Comparison of ENCODE assay signal across 22 mouse cellular contexts in genomic region chr7:114492540-114492939, GRCm38 (mm10).
DNase-seq lines count a peak whose midpoint lies in the region; ATAC-seq and TF ChIP-seq lines count a peak whose summit lies in the region.
"Had no signal": no experiment of that assay in that cellular context is flagged by ENCODE, and none has a peak within 500 bp of the region (broad histone marks: within the 10 kb centered on the region; RNA-seq: fewer than 3 reads in every experiment).

No protein-coding gene starts in this region.

- no peak for TF ChIP-seq EP300 in CH12.LX (IDR thresholded peaks at IDR 0.05; ENCODE audit: low read length)
- TF ChIP-seq EP300 in MEL (IDR thresholded peaks at IDR 0.05; ENCODE audit: low read depth in 1 of 2, low read length in 2 of 2) = no peak

- no peak overlapping the region for H3K9ac ChIP-seq in CH12.LX (ENCODE audit: insufficient read depth, low read depth)
- no peak overlapping the region for H3K9ac ChIP-seq in ES-E14 (ENCODE audit: insufficient read depth, low read depth, low read length, poor library complexity, severe bottlenecking)
- H3K9ac ChIP-seq in MEL (ENCODE audit: control insufficient read depth, low read depth, low read length, poor library complexity, severe bottlenecking) = no peak overlapping the region
- no peak overlapping the region for H3K9ac ChIP-seq in midbrain, embryonic 11.5 days (ENCODE audit: low read length)
- no peak overlapping the region for H3K9ac ChIP-seq in kidney, embryonic 15.5 days

- no peak overlapping the region for H3K4me2 ChIP-seq in CH12.LX (ENCODE audit: insufficient read depth, low read depth, poor library complexity, severe bottlenecking)
- no peak overlapping the region for H3K4me2 ChIP-seq in midbrain, embryonic 11.5 days
- no peak overlapping the region for H3K4me2 ChIP-seq in kidney, embryonic 15.5 days

- no peak for TF ChIP-seq CTCF in CH12.LX (conservative IDR thresholded peaks at IDR 0.05 in 1 of 2, IDR thresholded peaks at IDR 0.05 in 1 of 2; ENCODE audit: low read depth in 2 of 2, low read length in 2 of 2)
- no peak for TF ChIP-seq CTCF in MEL (IDR thresholded peaks at IDR 0.05 in 2 of 3, conservative IDR thresholded peaks at IDR 0.05 in 1 of 3; ENCODE audit: control insufficient read depth in 1 of 3, insufficient read depth in 1 of 3, low read depth in 2 of 3, low read length in 3 of 3, poor library complexity in 1 of 3, severe bottlenecking in 1 of 3)

- H3K9me3 ChIP-seq in CH12.LX (replicated peaks; ENCODE audit: low read length) (no peaks in the 10 kb centered on the region), ES-E14 (ENCODE audit: control insufficient read depth, insufficient read depth, low read depth, low read length) (no peaks in the 10 kb centered on the region), MEL (replicated peaks; ENCODE audit: insufficient read depth, low read length) (no peaks in the 10 kb centered on the region)
- no peaks in the 10 kb centered on the region for H3K9me3 ChIP-seq in midbrain, embryonic 11.5 days (ENCODE audit: control insufficient read depth, low read length)
- no peaks in the 10 kb centered on the region for H3K9me3 ChIP-seq in kidney, embryonic 15.5 days (replicated peaks)
- H3K9me3 ChIP-seq: G1E had no signal

- no peak overlapping the region for H3K27ac ChIP-seq in CH12.LX (ENCODE audit: insufficient read depth, low read depth)
- no peak overlapping the region for H3K27ac ChIP-seq in ES-E14 (ENCODE audit: insufficient read depth, low read depth, low read length, poor library complexity, severe bottlenecking)
- H3K27ac ChIP-seq in MEL (ENCODE audit: control insufficient read depth, low read depth, low read length) = no peak overlapping the region
- H3K27ac ChIP-seq in midbrain, embryonic 11.5 days (ENCODE audit: low read depth, low read length) = no peak overlapping the region
- H3K27ac ChIP-seq in kidney, embryonic 15.5 days = no peak overlapping the region

- H3K79me2 ChIP-seq in CH12.LX (replicated peaks; ENCODE audit: control insufficient read depth, extremely low read depth, insufficient read depth, poor library complexity, severe bottlenecking) (peaks cover 13% of the 10 kb centered on the region), MEL (ENCODE audit: control insufficient read depth, insufficient read depth, low read length, poor library complexity) (no peaks in the 10 kb centered on the region)

- DNase-seq in CH12.LX (ENCODE audit: extremely low read depth) (no peak), ES-E14 (ENCODE audit: low read depth, low spot score) (no peak), MEL (ENCODE audit: low read depth, low spot score) (no peak)
- DNase-seq in heart, postnatal 10 days = no peak
- no peak for DNase-seq in midbrain, embryonic 11.5 days (ENCODE audit: low spot score, missing footprints)
- DNase-seq: adrenal gland, adult 2 months; adrenal gland, adult 8-10 months; adrenal gland, postnatal 10 days; adrenal gland, postnatal 14 days; adrenal gland, postnatal 25 days; adrenal gland, postnatal 36 days; cerebellum, adult 11 months; cerebellum, adult 11-12 months; cerebellum, adult 18-20 months; cerebellum, adult 2 months; cerebellum, adult 8-10 months; cerebellum, adult 9-10 months had no signal

- H3K27me3 ChIP-seq in CH12.LX (replicated peaks) = no peaks in the 10 kb centered on the region
- no peaks in the 10 kb centered on the region for H3K27me3 ChIP-seq in MEL (ENCODE audit: control insufficient read depth in 1 of 2, insufficient read depth in 2 of 2, low read length in 2 of 2)
- no peaks in the 10 kb centered on the region for H3K27me3 ChIP-seq in midbrain, embryonic 11.5 days (ENCODE audit: control insufficient read depth, insufficient read depth, low read length)
- no peaks in the 10 kb centered on the region for H3K27me3 ChIP-seq in kidney, embryonic 15.5 days
- H3K27me3 ChIP-seq: Patski had no signal

- ATAC-seq in midbrain, embryonic 11.5 days (ENCODE audit: low FRiP score) = no peak
- no peak for ATAC-seq in kidney, embryonic 15.5 days (replicated peaks; ENCODE audit: low FRiP score)
- ATAC-seq: activated CD4-positive, CD25-positive, alpha-beta regulatory T cell, adult 4 months; CD4-positive, CD25-positive, alpha-beta regulatory T cell, adult 4 months; Patski had no signal

- TF ChIP-seq POLR2A in CH12.LX (IDR thresholded peaks at IDR 0.05; ENCODE audit: low read depth, low read length) (no peak), MEL (IDR thresholded peaks at IDR 0.05; ENCODE audit: control insufficient read depth in 1 of 2, insufficient read depth in 1 of 2, low read depth in 1 of 2, low read length in 2 of 2, poor library complexity in 1 of 2) (no peak)

- H3K4me3 ChIP-seq in CH12.LX (replicated peaks in 1 of 3; ENCODE audit: low read depth in 2 of 3, low read length in 2 of 3, poor library complexity in 1 of 3) (no peak overlapping the region), ES-E14 (ENCODE audit: insufficient read depth in 1 of 2, low read depth in 1 of 2, low read length in 2 of 2, poor library complexity in 1 of 2, severe bottlenecking in 1 of 2) (no peak overlapping the region), MEL (ENCODE audit: control insufficient read depth in 1 of 2, insufficient read depth in 1 of 2, low read depth in 2 of 2, low read length in 2 of 2) (no peak overlapping the region)
- H3K4me3 ChIP-seq in midbrain, embryonic 11.5 days (ENCODE audit: low read depth, low read length) = no peak overlapping the region
- H3K4me3 ChIP-seq in kidney, embryonic 15.5 days (replicated peaks) = no peak overlapping the region

- TF ChIP-seq RAD21 in CH12.LX (IDR thresholded peaks at IDR 0.05; ENCODE audit: low read depth, low read length) = no peak
- TF ChIP-seq RAD21 in MEL (IDR thresholded peaks at IDR 0.05; ENCODE audit: low read depth, low read length) = no peak

- H3K36me3 ChIP-seq in CH12.LX (replicated peaks in 1 of 2; ENCODE audit: control insufficient read depth in 1 of 2, insufficient read depth in 1 of 2, low read length in 1 of 2) (peaks cover 0 to 8% of the 10 kb centered on the region in 2 experiments), ES-E14 (ENCODE audit: control insufficient read depth, insufficient read depth, low read length, poor library complexity, severe bottlenecking) (no peaks in the 10 kb centered on the region), MEL (ENCODE audit: control insufficient read depth in 1 of 2, insufficient read depth in 2 of 2, low read length in 2 of 2) (peaks cover 0 to 8% of the 10 kb centered on the region in 2 experiments; a peak in 2 of 4 replicates)
- no peaks in the 10 kb centered on the region for H3K36me3 ChIP-seq in midbrain, embryonic 11.5 days (ENCODE audit: control insufficient read depth, insufficient read depth, low read length)
- H3K36me3 ChIP-seq in kidney, embryonic 15.5 days = no peaks in the 10 kb centered on the region
- H3K36me3 ChIP-seq: G1E had no signal

- in situ Hi-C loops in CH12.LX (cut with MboI; ENCODE audit: low pct_ligation_motif_present, low pct_unique_long_range_greater_than_20kb, low sequenced_read_pairs) (loop anchor here (5.0 kb wide), 1 partner anchor 210 kb away; no protein-coding TSS in a partner anchor), ES-E14 (cut with MboI; ENCODE audit: low sequenced_read_pairs in 2 of 2, unreplicated experiment in 2 of 2) (no loop called here)

- H3K4me1 ChIP-seq in CH12.LX (ENCODE audit: control insufficient read depth in 1 of 2, insufficient read depth in 2 of 2) = peaks cover 3 to 35% of the 10 kb centered on the region in 2 experiments
- no peaks in the 10 kb centered on the region for H3K4me1 ChIP-seq in ES-E14 (ENCODE audit: control insufficient read depth in 2 of 2, insufficient read depth in 2 of 2, low read length in 2 of 2, poor library complexity in 1 of 2)
- H3K4me1 ChIP-seq in MEL (ENCODE audit: control insufficient read depth in 1 of 2, insufficient read depth in 2 of 2, low read length in 2 of 2) = peaks cover 0 to 6% of the 10 kb centered on the region in 2 experiments; a peak in 2 of 4 replicates
- H3K4me1 ChIP-seq in midbrain, embryonic 11.5 days (ENCODE audit: control insufficient read depth, insufficient read depth, low read length) = no peaks in the 10 kb centered on the region
- H3K4me1 ChIP-seq in kidney, embryonic 15.5 days = no peaks in the 10 kb centered on the region

- intact Hi-C loops in heart, postnatal 10 days (cut with DNase I) = no loop called here

- dilution Hi-C loops in CH12.LX (cut with MboI; ENCODE audit: extremely low pct_ligation_motif_present, extremely low pct_unique_long_range_greater_than_20kb, low sequenced_read_pairs) = no loop called here

TF ChIP-seq in CH12.LX, 34 proteins besides CTCF, POLR2A, EP300 and RAD21:
- no peak for TF ChIP-seq BHLHE40 (IDR thresholded peaks at IDR 0.05; ENCODE audit: low read depth, low read length)
- TF ChIP-seq KAT2A (IDR thresholded peaks at IDR 0.05; ENCODE audit: insufficient replicate concordance, low read length) = no peak
- TF ChIP-seq MAFK (IDR thresholded peaks at IDR 0.05; ENCODE audit: insufficient replicate concordance, low read length) = peak; percentile 93
- TF ChIP-seq ZMIZ1 (IDR thresholded peaks at IDR 0.05; ENCODE audit: low read depth, low read length) = no peak
- TF ChIP-seq E2F4 (IDR thresholded peaks at IDR 0.05; ENCODE audit: insufficient replicate concordance, low read depth, low read length) = no peak
TF ChIP-seq in CH12.LX: peak in this region for 1.

TF ChIP-seq in ES-E14, 5 proteins besides CTCF, POLR2A, EP300 and RAD21:
- TF ChIP-seq MAFK (IDR thresholded peaks at IDR 0.05; ENCODE audit: insufficient read depth, low read depth, low read length) (peak; percentile 83), ZNF384 (IDR thresholded peaks at IDR 0.05; ENCODE audit: low read depth, low read length) (no peak)

TF ChIP-seq in MEL, 35 proteins besides CTCF, POLR2A, EP300 and RAD21:
- TF ChIP-seq MAFK (IDR thresholded peaks at IDR 0.05; ENCODE audit: borderline replicate concordance, low read depth, low read length) (peak; percentile 65), POLR2AphosphoS2 (IDR thresholded peaks at IDR 0.05; ENCODE audit: low read length) (no peak), ZKSCAN1 (IDR thresholded peaks at IDR 0.05; ENCODE audit: low read depth, low read length) (no peak)

Comparison
In these comparisons a context has a peak if more than half of its experiments do, and no peak if none do; other contexts are left out.
1. Of the 35 proteins assayed by ChIP-seq in both MEL and CH12.LX: peak only in MEL: none; only in CH12.LX: none; in both: MAFK; in neither: 34.